Mouse (Mus musculus) thymus, adult 2 months (tissue): Measurements from ENCODE around the gene Sf3b5.

Experiments
- CTCF ChIP-seq: fragments of 200-500 bp; IDR thresholded peaks from 2 replicates; pipeline ENCODE4 v1.5.1; 2012; ENCODE audit warnings: mild to moderate bottlenecking, control low read depth, low read length, moderate library complexity, borderline replicate concordance; ENCODE audit not compliant: control insufficient read depth, poor library complexity, insufficient read depth; ENCODE audit errors: extremely low read depth
- POLR2A ChIP-seq: fragments of 200-500 bp; IDR thresholded peaks from 2 replicates; pipeline ENCODE4 v1.6.1; 2012; ENCODE audit warnings: mild to moderate bottlenecking, low read length, control low read depth, moderate library complexity; ENCODE audit not compliant: control insufficient read depth, poor library complexity, insufficient read depth; ENCODE audit errors: extremely low read depth

DNA sequence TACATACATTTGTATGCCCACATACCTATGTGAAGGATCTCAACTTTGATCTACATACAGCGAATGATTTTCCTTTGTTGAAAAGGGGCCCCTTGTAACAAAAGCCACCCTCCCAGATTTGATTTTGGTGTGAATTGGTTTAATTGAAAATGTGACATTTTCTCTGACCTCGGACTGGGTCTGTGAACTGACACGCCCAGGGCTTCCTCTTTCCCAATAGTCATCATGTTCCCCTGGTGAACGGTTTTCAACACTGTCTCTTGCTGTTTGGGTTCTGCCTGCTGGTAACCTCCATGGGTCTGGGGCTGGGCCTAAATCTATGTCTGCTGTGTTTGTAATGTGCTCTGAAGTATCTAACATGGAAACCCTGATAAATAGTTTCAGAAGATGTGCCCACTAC, 47.9 kb upstream of the Sf3b5 start:
- TF ChIP-seq POLR2A (no peak), CTCF (no peak)
